Mouse (Mus musculus): ENCODE measurements around the gene Itga11.

Gene Itga11

DNA sequence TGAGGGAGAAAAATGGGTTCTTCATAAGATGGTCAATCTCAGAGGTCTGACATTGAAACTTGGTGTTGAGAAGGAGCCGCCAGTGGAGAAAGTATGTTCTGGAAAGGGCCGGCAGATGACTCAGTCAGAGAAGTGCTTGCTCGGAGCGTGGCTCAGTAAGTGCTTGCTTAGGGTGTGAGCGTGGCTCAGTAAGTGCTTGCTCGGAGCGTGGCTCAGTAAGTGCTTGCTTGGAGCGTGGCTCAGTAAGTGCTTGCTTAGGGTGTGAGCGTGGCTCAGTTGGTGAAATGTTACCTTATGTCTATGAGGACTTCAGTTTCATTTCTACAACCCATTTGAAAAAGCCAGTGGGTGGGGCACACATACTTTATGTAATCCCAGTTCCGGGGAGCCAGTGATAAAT lies 12.1 kb downstream of the Itga11 start:
- no peak for DNase-seq

DNA sequence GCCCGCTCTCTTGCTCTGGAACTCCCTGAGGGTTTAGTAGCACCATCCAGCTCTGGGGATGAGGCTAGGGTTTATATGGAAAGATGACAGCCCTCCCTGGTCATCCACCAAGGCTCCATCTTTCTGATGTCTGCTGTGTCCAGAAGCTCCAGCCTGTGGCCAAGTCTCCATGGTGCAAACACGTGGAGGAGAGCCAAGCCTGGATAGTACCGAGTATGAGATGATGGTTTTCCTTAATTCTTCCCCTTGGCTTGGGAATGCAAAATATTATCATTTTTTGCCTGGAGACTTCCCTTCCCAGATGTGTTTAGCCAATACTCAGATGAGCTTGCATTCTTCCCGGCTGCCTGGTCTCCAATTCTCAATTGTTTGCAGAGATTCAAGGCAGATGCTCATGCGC lies 16.4 kb downstream of the Itga11 start:
- DNase-seq, result no peak

DNA sequence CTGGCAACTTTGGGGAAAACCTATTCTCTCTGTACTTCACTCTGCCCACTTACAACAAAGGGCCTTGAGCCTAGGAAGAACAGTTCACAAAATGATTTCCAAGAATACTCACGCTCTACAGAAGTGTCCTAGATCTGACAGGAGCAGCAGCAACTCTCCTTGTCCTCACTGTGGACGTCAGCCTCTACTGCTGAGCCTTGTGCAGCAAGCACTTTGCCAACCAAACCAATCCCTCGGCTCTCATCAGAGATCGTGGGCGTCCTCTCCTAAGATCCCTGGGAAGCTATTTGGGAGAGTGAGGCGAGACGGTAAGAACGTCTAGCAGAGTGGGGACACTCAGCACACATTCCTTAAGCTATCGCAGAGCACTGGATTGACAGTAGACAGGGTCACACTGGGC lies 17.6 kb downstream of the Itga11 start:
- no peak for DNase-seq

DNA sequence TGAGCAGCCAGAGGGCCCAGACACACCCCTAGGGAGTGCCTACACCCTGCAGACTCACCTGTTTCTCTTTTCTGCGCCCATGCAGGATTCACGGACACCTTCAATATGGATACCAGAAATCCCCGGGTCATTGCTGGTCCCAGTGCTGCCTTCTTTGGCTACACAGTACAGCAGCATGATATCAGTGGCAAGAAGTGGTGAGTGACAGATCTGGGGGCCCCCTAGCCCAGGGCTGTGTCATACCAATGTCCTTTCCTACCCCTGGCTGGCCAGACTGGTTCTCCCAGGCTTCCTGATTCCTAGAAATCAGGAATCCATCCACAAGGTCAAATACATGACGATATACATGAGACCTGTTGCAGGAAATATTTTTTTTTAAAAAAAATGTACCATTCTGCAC lies 19.2 kb downstream of the Itga11 start:
- DNase-seq, result no peak

DNA sequence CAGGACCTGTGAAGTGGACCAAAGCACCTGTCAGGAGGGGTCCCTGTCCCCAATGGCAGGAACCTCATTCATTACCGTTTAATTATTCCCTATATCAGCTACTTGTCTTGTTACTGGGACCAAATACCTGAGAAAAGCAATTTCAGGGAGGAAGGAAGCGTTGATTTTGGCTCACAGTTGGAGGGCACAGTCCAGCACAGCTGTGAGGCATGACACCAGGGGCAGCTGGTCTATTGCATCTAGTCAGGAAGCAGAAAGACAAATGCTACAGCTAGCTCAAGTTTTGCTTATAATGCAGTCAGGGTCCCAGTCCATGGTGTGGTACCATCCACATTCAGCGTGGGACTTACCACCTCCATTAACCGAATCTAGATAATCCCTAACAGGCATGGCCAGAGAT lies 29.6 kb downstream of the Itga11 start:
- DNase-seq, result no peak

DNA sequence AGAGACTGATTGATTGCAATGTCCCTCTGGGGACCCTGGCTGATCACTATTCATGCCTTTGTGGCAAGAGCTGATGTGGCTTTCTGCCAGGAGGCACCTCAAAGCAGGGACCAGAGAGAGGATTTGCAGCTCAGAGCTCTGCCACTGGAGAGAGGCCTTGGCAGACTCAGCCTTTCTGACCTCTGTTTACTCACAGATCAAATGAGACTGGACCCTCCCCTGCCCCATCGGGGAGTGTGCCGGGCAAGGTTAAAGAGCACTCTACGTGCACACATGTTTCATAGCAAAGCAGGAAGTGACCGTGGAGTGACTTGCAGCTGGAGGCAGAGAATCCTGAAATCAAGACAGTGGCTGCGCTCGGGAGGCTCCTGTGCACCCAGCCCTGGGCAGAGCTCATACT lies 30.2 kb downstream of the Itga11 start:
- DNase-seq, result peak; percentile 43

DNA sequence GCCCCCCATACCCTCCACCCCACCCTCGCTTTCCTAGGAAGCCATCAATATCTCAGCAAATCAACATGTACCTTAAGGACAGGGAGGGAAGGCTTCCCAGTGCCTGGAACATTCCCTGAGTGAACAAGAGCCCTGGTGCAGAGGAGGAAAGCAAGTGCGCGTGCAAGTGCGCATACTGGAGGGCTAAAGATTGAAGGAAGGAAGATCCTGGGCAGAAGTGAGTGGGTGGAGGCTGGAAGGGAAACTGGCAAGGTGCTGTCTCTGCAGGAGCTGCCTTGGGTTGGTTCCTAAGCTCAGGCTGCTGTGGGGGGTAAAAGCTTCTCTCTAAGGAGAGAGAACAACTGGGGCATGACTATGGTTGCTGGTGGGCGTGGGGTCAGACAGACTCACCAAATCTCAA lies 32.4 kb downstream of the Itga11 start:
- DNase-seq, result no peak

DNA sequence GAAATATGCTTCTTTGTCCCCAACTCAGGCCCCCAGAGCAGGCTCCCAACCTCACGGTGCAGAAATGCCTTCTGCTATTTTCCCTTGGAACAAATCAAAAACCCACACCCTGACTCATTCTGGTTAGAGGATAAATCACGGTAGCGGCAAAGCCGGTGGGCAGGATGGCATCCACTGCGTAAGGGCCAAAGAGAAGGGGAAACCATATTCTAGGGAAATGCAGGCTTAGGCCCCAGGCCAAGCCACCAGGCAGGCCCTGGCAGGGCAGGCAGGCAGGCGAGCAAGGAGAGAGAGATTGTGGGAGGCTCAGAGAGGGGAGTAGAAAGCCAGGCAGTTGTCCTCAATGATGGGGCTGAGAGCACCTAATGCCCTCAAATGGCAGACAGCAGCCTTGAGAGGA lies 34.7 kb downstream of the Itga11 start:
- DNase-seq, result no peak

DNA sequence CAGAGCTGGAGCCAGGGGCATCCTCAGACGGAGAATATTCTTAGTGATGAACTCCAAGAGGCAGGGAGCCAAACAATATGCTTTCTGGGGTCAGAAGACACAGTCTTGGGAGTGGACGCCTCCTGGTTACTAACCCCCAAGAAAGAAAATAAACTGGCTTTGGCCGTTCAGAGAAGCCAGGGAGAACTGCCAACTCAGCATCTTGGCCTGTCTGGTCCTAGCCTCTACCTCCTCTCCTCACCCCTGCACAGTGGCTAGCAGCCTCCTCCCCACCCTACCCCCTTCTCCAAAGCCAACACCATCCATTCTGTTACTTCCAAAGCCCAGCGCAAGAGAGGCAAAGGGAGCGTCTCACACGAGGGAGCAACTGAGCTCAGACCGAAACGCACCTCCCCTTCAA lies 35.4 kb downstream of the Itga11 start:
- no peak for DNase-seq

DNA sequence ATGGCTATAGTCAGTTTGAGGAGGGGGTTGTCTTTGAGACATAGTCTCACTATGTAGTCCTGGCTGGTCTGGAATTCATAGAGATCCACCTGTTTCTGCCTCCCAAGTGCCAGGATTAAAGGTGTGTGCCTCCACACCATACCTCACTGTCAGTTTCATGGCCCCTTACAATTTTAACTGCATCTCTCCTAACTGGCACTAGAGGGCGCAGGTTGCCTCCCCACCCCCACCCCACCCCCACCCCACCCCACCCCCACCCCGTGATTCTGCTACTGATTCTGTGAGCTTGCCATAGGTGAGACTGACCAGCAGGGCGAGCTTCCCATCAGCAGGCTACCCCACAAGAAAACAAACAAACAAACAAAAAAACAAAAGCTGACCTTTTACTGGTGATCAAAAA lies 36.7 kb downstream of the Itga11 start:
- DNase-seq, result no peak

DNA sequence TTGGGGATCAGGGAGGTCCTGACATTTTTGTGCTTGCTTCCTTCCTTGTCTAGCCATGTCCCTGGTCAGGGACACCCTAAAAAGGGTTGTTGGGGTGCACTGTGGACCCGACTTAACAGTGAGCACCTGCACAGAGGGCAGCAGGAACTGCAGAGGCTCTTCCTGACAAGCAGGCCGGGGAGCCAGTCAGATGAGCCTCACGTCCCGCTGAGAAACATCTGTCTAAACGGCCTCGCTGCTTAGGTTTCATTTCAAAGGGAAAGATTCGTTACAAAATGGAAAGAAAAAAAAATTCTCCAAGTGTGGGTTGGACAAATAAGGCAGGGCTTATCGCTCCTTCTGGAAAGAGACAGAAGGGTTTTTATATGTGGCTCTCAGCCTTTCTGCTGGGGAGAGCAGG lies 40.4 kb downstream of the Itga11 start:
- DNase-seq, result peak; percentile 45

DNA sequence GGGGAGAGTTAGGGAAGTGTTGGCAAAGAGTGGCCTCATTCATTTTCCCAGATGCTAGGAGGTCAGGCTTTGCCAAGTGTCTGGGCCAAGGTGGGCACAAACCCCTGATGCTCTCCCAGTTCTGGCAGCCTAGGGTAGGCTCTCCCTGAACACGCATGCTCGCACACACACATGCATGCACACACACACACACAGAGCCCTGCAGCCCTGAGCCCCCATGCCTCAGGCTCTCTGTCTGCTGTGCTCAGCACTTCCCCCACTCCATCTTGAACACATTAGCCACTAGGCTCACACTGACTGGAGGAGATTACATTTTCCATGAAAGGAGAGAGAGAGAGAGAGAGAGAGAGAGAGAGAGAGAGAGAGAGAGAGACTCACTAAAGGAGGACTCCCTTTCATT lies 44.2 kb downstream of the Itga11 start:
- DNase-seq, result peak; percentile 67

DNA sequence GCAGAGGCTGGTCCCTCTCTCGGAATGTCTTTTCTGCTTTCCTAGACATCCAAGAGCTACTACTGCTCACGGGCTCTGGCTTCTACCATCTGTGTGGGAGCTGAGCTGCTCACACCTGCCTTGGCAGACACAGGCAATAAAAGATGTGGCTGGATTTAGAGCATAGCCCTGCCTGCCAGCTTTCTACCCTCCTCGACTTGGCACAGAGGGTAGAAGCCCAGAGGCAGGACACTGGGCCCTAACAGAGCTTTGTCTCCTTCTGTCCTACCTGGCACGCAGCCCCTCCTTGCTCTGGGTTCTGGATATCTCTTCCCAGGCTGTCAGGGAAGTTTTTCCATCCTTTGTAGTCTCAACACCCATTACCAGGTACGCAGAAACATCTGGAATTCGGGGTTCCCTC lies 45.1 kb downstream of the Itga11 start:
- no peak for DNase-seq

DNA sequence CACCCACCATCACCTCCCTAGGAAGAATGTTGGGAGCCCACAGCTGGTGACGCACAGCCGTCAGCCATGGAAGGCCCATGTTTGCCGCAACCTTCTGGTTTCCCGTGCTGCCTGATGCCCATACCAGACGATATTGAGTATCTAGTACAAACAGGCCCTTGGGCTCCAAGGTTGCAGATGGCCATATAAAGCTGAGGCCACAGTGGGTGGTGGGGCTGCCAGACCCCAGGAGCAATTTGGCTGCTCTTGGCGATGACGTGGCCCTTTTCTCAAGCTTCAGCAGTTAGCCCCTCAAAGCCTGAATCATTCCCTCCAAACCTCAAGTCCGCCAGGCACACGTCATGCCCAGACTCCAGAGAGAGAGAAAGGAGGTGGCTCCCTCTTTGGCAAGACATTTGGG lies 46.5 kb downstream of the Itga11 start:
- no peak for DNase-seq

DNA sequence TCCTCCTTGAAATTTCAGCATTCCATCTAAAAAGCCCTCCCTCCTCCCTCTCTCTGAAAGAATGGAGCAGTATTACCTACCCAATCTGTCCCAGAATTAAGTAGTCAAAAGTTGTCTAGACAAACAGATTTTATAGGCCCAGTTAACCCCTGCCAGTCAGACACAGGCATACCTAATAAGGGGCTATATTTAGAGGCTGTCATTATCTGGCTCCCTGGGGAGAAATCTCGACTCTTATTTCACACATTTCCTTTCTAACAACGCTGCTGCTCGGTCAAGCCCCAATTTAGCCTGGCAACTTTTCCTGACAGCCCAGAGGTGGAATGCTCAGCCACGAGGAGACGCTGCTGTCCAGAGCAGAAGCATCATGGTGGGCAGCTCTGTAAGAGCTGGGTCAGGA lies 47.6 kb downstream of the Itga11 start:
- peak; percentile 67 for DNase-seq

DNA sequence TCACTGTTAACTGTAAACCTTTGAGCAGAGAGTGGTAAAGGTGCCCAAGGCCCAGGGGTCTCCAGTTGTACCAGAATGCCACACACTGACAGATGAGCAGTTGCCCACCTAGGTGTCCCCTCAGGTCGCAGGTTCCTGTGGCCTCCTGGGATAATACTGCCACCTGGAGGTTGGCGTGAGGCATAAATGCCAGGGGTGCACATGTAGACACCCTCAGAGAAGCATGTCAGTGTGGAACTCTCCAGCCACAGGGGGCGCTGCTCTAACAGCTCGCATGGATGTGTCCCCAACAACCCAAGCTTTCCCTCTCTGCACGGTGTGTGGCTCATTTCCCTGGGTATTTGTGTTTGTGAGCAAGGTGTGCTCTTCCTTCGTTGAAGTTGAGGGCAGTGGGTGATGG lies 48.8 kb downstream of the Itga11 start:
- DNase-seq, result peak; percentile 51

DNA sequence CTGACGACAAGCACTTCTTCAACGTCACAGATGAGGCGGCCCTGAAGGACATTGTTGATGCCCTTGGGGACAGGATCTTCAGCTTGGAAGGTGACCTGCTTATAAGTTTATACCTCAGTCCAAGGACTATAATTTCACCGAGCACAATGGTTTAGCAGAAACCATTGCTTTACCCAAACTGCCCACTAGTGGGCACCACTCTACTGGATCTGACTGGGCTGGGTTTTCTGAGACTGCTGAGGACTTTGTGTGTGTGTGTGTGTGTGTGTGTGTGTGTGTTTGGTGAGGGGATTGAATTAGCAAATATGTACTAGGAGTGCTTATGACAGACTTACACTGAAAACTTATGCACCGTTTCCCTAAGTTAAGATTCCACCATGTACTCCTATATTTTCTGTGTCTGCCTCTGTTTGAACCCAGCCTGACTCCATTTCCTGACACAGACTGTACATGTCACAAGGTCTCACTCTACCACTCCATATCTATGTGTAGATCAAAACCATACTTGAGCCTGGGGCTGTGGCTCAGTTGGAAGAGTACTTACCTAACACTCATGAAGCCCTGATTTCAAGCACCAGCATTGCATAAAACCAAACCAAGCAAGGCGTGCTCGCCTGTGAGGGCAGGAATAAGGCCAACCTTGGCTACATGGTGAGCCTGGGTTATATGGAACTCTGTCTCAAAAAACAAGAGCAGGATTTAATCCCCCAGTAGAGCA lies 67.1 kb downstream of the Itga11 start:
- peak; percentile 71 for DNase-seq

DNA sequence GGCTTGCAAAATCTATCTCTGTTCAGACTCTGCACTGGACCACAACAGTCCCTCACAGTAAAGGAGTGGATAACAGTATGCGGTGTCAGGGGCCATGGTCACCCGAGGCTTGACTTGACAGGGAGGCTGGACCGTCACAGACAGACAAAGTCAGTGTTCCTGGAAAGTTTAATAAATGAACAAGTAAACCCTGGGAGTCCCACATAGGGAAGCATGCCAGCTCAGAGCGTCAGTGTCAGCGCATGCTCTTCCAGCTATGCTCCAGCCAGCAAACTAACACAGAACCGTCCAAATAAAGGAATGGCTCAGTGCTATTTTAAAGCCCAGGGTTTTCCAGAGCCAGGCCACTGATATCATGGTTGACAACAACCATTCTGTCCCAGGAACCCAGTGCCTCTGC lies 69.0 kb downstream of the Itga11 start:
- no peak for DNase-seq

DNA sequence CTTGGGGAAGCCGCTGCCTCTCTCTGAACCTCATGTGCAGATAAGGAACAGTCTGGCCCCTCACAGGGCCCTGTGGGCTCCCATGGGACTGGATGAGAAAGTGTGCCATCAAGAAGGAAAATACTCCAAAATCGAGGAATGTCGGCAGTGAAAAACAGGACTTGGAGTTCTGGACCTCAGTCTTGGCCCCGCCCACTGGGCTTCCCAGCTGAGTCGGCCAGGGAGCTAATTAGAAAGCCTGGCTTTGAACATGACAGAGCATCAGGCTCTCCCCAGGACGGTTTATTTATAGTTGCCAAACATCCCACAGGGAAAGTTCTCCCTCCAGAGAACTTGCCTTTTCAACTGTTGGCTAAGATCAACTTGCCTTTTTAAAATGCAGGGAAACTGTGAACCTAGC lies 72.0 kb downstream of the Itga11 start:
- DNase-seq, result no peak

DNA sequence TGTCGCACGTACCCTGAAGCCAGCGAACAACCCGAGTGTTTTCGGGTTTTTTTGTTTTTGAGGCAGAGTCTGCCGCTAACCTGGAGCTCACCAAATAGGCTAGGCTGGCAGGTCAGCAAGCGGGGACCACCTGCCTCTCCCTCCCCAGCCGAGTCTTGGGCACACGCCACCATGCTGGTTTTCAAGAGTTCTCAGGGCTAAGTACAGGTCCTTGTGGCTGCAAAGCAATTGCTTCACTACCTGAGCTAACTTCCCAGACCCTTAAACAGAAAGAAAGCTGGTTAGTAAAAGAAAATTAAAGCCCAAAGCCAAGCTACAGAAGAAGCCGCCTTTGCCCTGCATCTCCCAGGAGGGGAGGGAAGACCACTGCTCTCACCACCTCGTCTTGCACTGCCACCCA lies 72.8 kb downstream of the Itga11 start:
- DNase-seq, result no peak

DNA sequence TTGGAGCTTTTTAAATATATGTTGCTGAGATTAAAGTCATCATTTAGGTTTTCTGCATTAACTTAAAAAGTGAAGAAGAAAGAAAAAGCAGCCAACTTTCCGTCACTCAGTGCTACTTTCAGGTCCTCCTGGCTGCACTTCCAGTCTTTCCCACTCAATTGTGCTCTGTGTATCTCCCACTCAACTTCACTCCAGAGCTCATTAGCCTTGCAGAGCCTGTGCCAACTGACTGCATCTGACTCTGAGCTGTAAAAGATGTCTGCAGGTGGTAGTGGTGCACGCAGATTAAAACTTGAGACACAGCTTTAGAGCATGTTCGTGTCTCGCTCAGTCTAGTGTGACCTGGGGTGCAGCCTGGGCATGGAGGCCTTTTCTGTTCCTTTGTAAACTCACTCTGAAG lies 80.7 kb downstream of the Itga11 start:
- no peak for DNase-seq

DNA sequence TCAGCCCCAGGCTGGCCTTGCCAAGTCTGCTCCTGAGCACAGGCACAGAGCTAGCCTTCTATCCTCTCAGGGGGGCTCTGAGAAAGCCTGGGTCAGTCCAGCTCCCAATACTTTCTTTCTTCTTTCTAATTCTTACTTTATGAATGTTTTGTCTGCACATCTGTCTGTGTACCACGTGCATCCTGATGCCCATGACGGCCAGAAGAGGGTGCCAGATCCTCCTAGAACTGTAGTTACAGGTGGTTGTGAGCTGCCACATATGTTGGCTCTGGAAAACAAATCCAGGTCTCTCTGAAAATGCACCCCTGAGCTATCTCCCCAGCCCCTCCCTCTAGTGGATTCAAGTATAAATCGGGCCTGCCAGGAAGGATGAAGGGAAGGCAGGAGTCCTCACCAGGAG lies 82.0 kb downstream of the Itga11 start:
- peak; percentile 23 for DNase-seq

DNA sequence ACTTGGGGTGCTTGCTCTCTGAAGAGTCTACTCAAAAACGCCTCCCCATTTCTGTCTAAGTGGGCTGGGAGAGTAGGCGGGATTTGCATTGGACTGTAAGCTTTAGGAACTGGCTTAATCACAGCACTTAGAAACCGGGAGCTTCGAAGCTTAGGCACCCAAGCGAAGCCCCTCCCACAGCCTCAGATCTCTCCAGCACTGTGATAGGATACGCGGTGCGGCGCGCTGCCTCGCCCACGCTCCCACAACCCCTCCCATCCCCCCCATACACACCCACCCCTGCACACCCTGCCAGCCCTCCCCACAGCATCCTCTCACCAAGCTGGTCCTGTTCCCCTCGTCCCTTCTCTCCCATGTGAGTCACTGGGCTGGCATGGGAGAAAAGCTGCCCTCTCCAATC lies 85.9 kb downstream of the Itga11 start:
- peak; percentile 50 for DNase-seq

DNA sequence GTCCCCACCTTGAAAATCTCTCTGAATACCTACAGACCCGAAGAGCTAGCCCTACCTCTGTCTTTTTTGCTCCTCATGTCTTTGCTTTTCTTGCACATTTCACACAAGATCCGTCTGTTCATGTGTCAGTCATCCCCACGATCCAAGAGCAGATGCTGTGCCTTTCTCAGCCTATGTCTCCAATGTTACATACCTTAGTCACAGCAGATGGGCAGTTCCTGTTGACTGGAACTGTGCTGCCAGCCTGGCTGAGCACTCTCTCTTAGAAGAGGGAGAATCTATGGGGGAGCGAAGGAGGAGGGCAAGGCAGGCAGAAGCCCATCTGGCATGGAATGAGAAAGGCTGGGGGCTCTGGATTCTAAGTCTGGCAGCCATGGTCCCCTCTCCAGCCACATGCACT lies 87.7 kb downstream of the Itga11 start:
- DNase-seq, result no peak

DNA sequence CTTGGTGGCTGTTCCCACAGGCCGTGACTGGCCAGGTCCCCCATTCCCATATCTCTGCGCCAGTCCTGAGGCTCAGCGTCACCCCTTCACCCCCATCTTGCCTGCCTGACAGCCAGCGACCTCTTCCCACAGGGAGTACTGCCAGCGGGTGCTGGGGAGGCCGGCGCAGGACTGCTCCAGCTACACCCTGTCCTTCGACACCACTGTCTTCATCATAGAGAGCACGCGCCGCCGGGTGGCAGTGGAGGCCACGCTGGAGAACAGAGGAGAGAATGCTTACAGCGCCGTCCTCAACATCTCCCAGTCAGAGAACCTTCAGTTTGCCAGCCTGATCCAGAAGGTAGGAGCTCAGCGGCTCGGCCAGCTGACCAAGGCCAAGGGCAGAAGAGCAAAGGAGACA lies 89.8 kb downstream of the Itga11 start:
- no peak for DNase-seq

DNA sequence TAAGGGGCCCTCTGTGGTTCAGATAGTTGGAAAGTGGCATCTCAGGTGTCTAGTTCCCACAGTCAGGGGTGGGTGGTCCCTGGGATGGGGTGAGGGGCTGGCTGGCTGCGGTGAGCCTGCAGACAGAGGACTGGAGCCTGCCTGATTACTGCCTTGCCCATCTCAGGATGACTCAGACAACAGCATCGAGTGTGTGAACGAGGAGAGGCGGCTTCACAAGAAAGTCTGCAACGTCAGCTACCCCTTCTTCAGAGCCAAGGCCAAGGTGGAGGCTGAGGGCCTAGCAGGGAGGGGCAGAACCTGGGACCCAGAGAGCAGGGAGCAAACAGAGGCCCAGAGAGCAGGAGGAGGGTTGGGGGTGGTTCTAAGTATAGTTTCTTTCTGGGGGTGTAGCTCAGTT lies 90.7 kb downstream of the Itga11 start:
- no peak for DNase-seq

All from embryo, embryonic 11 days (tissue).